Comparison of ENCODE assay signal across 21 mouse cellular contexts in genomic region chr8:78770584-78770983, GRCm38 (mm10).
"Had no signal": no experiment of that assay in that cellular context is flagged by ENCODE, and none has a peak within 500 bp of the region (broad histone marks: within the 10 kb centered on the region; RNA-seq: fewer than 3 reads in every experiment).

No protein-coding gene starts in this region.

- H3K36me3 ChIP-seq: forebrain, embryonic 15.5 days; hindbrain, embryonic 13.5 days; hindbrain, embryonic 15.5 days; kidney, embryonic 15.5 days; limb, embryonic 13.5 days; limb, embryonic 15.5 days; liver, embryonic 12.5 days had no signal

- H3K27ac ChIP-seq: forebrain, embryonic 15.5 days; hindbrain, embryonic 13.5 days; hindbrain, embryonic 15.5 days; hindbrain, postnatal 0 days; kidney, embryonic 15.5 days; kidney, postnatal 0 days; limb, embryonic 13.5 days; limb, embryonic 15.5 days; liver, embryonic 12.5 days had no signal

- H3K4me3 ChIP-seq: forebrain, embryonic 15.5 days; hindbrain, embryonic 13.5 days; hindbrain, embryonic 15.5 days; kidney, embryonic 15.5 days; limb, embryonic 13.5 days; limb, embryonic 15.5 days; liver, embryonic 12.5 days had no signal

- H3K9me3 ChIP-seq: forebrain, embryonic 15.5 days; hindbrain, embryonic 13.5 days; hindbrain, embryonic 15.5 days; kidney, embryonic 15.5 days; limb, embryonic 13.5 days; limb, embryonic 15.5 days; liver, embryonic 12.5 days had no signal

- H3K4me2 ChIP-seq: forebrain, embryonic 15.5 days; hindbrain, embryonic 13.5 days; hindbrain, embryonic 15.5 days; kidney, embryonic 15.5 days; limb, embryonic 13.5 days; limb, embryonic 15.5 days; liver, embryonic 12.5 days had no signal

- DNase-seq: forebrain, postnatal 0 days; gastrocnemius, postnatal 14 days; gastrocnemius, postnatal 36 days; heart, postnatal 10 days; kidney, adult 11 months; kidney, adult 2 months; kidney, adult 9 months; kidney, postnatal 14 days; kidney, postnatal 36 days; layer of hippocampus, adult 9-11 months; layer of hippocampus, postnatal 36 days; left cerebral cortex, postnatal 4 days had no signal

- H3K4me1 ChIP-seq: forebrain, embryonic 15.5 days; hindbrain, embryonic 13.5 days; hindbrain, embryonic 15.5 days; kidney, embryonic 15.5 days; limb, embryonic 13.5 days; liver, embryonic 12.5 days had no signal

- H3K9ac ChIP-seq: forebrain, embryonic 15.5 days; forebrain, postnatal 0 days; hindbrain, embryonic 13.5 days; hindbrain, embryonic 15.5 days; kidney, embryonic 15.5 days; limb, embryonic 13.5 days; limb, embryonic 15.5 days; liver, embryonic 12.5 days had no signal

- ATAC-seq: forebrain, embryonic 15.5 days; forebrain, postnatal 0 days; hindbrain, postnatal 0 days; liver, embryonic 12.5 days had no signal

- H3K27me3 ChIP-seq: forebrain, embryonic 15.5 days; hindbrain, embryonic 13.5 days; hindbrain, embryonic 15.5 days; kidney, embryonic 15.5 days; limb, embryonic 13.5 days; limb, embryonic 15.5 days; liver, embryonic 12.5 days had no signal
